Comparison of ENCODE assay signal across 10 mouse cellular contexts in genomic region chr11:34275941-34276340, GRCm38 (mm10). TPM values are rescaled to one million over a fixed set of nuclear protein-coding genes. Genes with fewer than 3 reads are reported as not detected.
DNase-seq lines count a peak whose midpoint lies in the region; ATAC-seq and TF ChIP-seq lines count a peak whose summit lies in the region.
"Had no signal": no experiment of that assay in that cellular context is flagged by ENCODE, and none has a peak within 500 bp of the region (broad histone marks: within the 10 kb centered on the region; RNA-seq: fewer than 3 reads in every experiment).

No protein-coding gene starts in this region.

- peak; percentile 67 for TF ChIP-seq RAD21 in CH12.LX (IDR thresholded peaks at IDR 0.05; ENCODE audit: low read depth, low read length)

- H3K9me3 ChIP-seq in CH12.LX (replicated peaks; ENCODE audit: low read length), result no peaks in the 10 kb centered on the region
- H3K9me3 ChIP-seq: heart, embryonic 15.5 days; stomach, embryonic 15.5 days had no signal

- in situ Hi-C loops in CH12.LX (cut with MboI; ENCODE audit: low pct_ligation_motif_present, low pct_unique_long_range_greater_than_20kb, low sequenced_read_pairs), result no loop called here

- peaks cover 78 to 100% of the 10 kb centered on the region in 2 experiments for H3K36me3 ChIP-seq in CH12.LX (replicated peaks in 1 of 2; ENCODE audit: control insufficient read depth in 1 of 2, insufficient read depth in 1 of 2, low read length in 1 of 2)
- H3K36me3 ChIP-seq: heart, embryonic 15.5 days; stomach, embryonic 15.5 days had no signal

- ATAC-seq in erythroblast, adult 5-6 weeks (replicated peaks; ENCODE audit: low FRiP score, poor library complexity, severe bottlenecking), result no peak

- H3K4me1 ChIP-seq in CH12.LX (ENCODE audit: control insufficient read depth in 1 of 2, insufficient read depth in 2 of 2), result peaks cover 0 to 3% of the 10 kb centered on the region in 2 experiments; a peak in 1 of 4 replicates
- H3K4me1 ChIP-seq: heart, embryonic 15.5 days; stomach, embryonic 15.5 days had no signal

- peak; percentile 7 for DNase-seq in left cerebral cortex, adult 11 months (ENCODE audit: low spot score)
- DNase-seq in left cerebral cortex, postnatal 36 days (ENCODE audit: low spot score in 2 of 2), result no peak
- DNase-seq in CH12.LX (ENCODE audit: extremely low read depth) (peak; percentile 40), MEL-GATA-1-ER (ENCODE audit: extremely low read depth, low read depth) (peak; percentile 14)
- peak; percentile 34 for DNase-seq in induced T-regulatory cell, adult 2 months (ENCODE audit: low read depth)
- DNase-seq in heart, postnatal 25 days (ENCODE audit: low spot score), result no peak
- DNase-seq: lung, adult 18-20 months had no signal

- TF ChIP-seq EP300 in CH12.LX (IDR thresholded peaks at IDR 0.05; ENCODE audit: low read length), result no peak

- H3K27me3 ChIP-seq in CH12.LX (replicated peaks), result no peaks in the 10 kb centered on the region
- H3K27me3 ChIP-seq: heart, embryonic 15.5 days; stomach, embryonic 15.5 days had no signal

- H3K27ac ChIP-seq in CH12.LX (ENCODE audit: insufficient read depth, low read depth), result no peak overlapping the region
- H3K27ac ChIP-seq: heart, embryonic 15.5 days; stomach, embryonic 15.5 days had no signal

- H3K9ac ChIP-seq in CH12.LX (ENCODE audit: insufficient read depth, low read depth), result no peak overlapping the region
- H3K9ac ChIP-seq: heart, embryonic 15.5 days; stomach, embryonic 15.5 days had no signal

- TF ChIP-seq CTCF in CH12.LX (conservative IDR thresholded peaks at IDR 0.05 in 1 of 2, IDR thresholded peaks at IDR 0.05 in 1 of 2; ENCODE audit: low read depth in 2 of 2, low read length in 2 of 2), result peak; percentile 53 to 70

- TF ChIP-seq POLR2A in CH12.LX (IDR thresholded peaks at IDR 0.05; ENCODE audit: low read depth, low read length), result no peak

- H3K4me3 ChIP-seq in CH12.LX (replicated peaks in 1 of 3; ENCODE audit: low read depth in 2 of 3, low read length in 2 of 3, poor library complexity in 1 of 3), result no peak overlapping the region
- H3K4me3 ChIP-seq: heart, embryonic 15.5 days; stomach, embryonic 15.5 days had no signal

- dilution Hi-C loops in CH12.LX (cut with MboI; ENCODE audit: extremely low pct_ligation_motif_present, extremely low pct_unique_long_range_greater_than_20kb, low sequenced_read_pairs), result no loop called here

- H3K4me2 ChIP-seq in CH12.LX (ENCODE audit: insufficient read depth, low read depth, poor library complexity, severe bottlenecking), result no peak overlapping the region
- H3K4me2 ChIP-seq: heart, embryonic 15.5 days; stomach, embryonic 15.5 days had no signal

- H3K79me2 ChIP-seq in CH12.LX (replicated peaks; ENCODE audit: control insufficient read depth, extremely low read depth, insufficient read depth, poor library complexity, severe bottlenecking), result no peaks in the 10 kb centered on the region

- intact Hi-C loops in left cerebral cortex, postnatal 36 days (cut with DNase I), result no loop called here
- intact Hi-C loops in heart, postnatal 25 days (cut with DNase I), result no loop called here

TF ChIP-seq in CH12.LX, 34 proteins besides CTCF, POLR2A, EP300 and RAD21:
- TF ChIP-seq SMC3 (IDR thresholded peaks at IDR 0.05; ENCODE audit: low read depth, low read length), result peak; percentile 50
- no peak for TF ChIP-seq MYC (IDR thresholded peaks at IDR 0.05; ENCODE audit: low read depth, low read length)

RNA-seq across cellular contexts. Expression of gene Fam196b, which starts 38.7 kb away (rescaled TPM):
- total RNA-seq in left cerebral cortex, postnatal 36 days (2021), result 1 to 10 TPM; 1.4 to 1.6 TPM
- total RNA-seq in CH12.LX (2012; rRNA removed) (0.38 and 0.42 TPM in 2 replicates), CH12.LX (2014; rRNA removed) (not detected in 2 replicates)
- 0.13 and 0.14 TPM in 2 replicates for polyA plus RNA-seq in CH12.LX (2012; ENCODE audit: insufficient read length, low read depth)
- not detected for total RNA-seq in heart, postnatal 25 days (2021)
- total RNA-seq in erythroblast, adult 5-6 weeks (2015; ENCODE audit: low replicate concordance), result not detected in 2 replicates
- total RNA-seq in erythroblast, adult 5-6 weeks (2017; ENCODE audit: low replicate concordance), result 0.14 TPM in 1 of 2 replicates, not detected in the other

Comparison
In these comparisons a context has a peak if more than half of its experiments do, and no peak if none do; other contexts are left out.
1. DNase-seq: peak in left cerebral cortex, adult 11 months (single experiment), CH12.LX (single experiment), MEL-GATA-1-ER (single experiment) and induced T-regulatory cell, adult 2 months (single experiment); none in left cerebral cortex, postnatal 36 days (0 of 2) and heart, postnatal 25 days (single experiment).